Mouse (Mus musculus) frontal cortex, postnatal 14 days (tissue): ENCODE results near the gene Dscaml1.

ENCODE experiments used
- DNase-seq, 2 experiments: peaks; one replicate each; pipeline ENCODE4 v3.0.0; 2022; ENCODE audit warnings: low spot score in 2 of 2

Dscaml1 gene

GRCm38 (mm10) chr9:45682461-45682998 lies 256.1 kb downstream of the Dscaml1 start:
- no peak for DNase-seq

- no peak for DNase-seq
Observed at GRCm38 (mm10) chr9:45693424-45694237, 267.2 kb downstream of the Dscaml1 start.

- DNase-seq: no peak
Observed at GRCm38 (mm10) chr9:45694256-45694655, 267.8 kb downstream of the Dscaml1 start.

- no peak for DNase-seq
Observed at GRCm38 (mm10) chr9:45699171-45699570, 272.7 kb downstream of the Dscaml1 start.

- no peak for DNase-seq
Observed at GRCm38 (mm10) chr9:45703236-45703635, 276.8 kb downstream of the Dscaml1 start.

- no peak for DNase-seq
Observed at GRCm38 (mm10) chr9:45704441-45704840, 278.0 kb downstream of the Dscaml1 start.

- DNase-seq: no peak
Observed at GRCm38 (mm10) chr9:45710300-45710699, 283.9 kb downstream of the Dscaml1 start.

GRCm38 (mm10) chr9:45715387-45715786 lies 289.0 kb downstream of the Dscaml1 start:
- no peak for DNase-seq

GRCm38 (mm10) chr9:45719997-45720396 lies 293.6 kb downstream of the Dscaml1 start:
- DNase-seq: no peak

- DNase-seq: no peak
Observed at GRCm38 (mm10) chr9:45731851-45732250, 305.4 kb downstream of the Dscaml1 start.

- DNase-seq: peak in 1 of 2 experiments; percentile 1
Observed at GRCm38 (mm10) chr9:45733246-45733645, 306.8 kb downstream of the Dscaml1 start.

- DNase-seq: no peak
Observed at GRCm38 (mm10) chr9:45739001-45739701, 312.7 kb downstream of the Dscaml1 start.

GRCm38 (mm10) chr9:45739702-45740583 lies 313.5 kb downstream of the Dscaml1 start:
- DNase-seq: no peak

- DNase-seq: no peak
Observed at GRCm38 (mm10) chr9:45740584-45740980, 314.2 kb downstream of the Dscaml1 start.

GRCm38 (mm10) chr9:45745451-45745850 lies 319.0 kb downstream of the Dscaml1 start:
- no peak for DNase-seq

GRCm38 (mm10) chr9:45749917-45750316 lies 323.5 kb downstream of the Dscaml1 start:
- DNase-seq: no peak

GRCm38 (mm10) chr9:45754452-45755091 lies 328.1 kb downstream of the Dscaml1 start:
- DNase-seq: peak; percentile 76 to 86

- no peak for DNase-seq
Observed at GRCm38 (mm10) chr9:45766195-45766594, 339.8 kb downstream of the Dscaml1 start.

GRCm38 (mm10) chr9:45767155-45767554 lies 340.7 kb downstream of the Dscaml1 start:
- no peak for DNase-seq

GRCm38 (mm10) chr9:45768421-45768820 lies 342.0 kb downstream of the Dscaml1 start:
- DNase-seq: no peak

- DNase-seq: no peak
Observed at GRCm38 (mm10) chr9:45769596-45769995, 343.2 kb downstream of the Dscaml1 start.
